Mouse (Mus musculus): ENCODE results near the gene Flot1.

The Flot1 gene

DNA sequence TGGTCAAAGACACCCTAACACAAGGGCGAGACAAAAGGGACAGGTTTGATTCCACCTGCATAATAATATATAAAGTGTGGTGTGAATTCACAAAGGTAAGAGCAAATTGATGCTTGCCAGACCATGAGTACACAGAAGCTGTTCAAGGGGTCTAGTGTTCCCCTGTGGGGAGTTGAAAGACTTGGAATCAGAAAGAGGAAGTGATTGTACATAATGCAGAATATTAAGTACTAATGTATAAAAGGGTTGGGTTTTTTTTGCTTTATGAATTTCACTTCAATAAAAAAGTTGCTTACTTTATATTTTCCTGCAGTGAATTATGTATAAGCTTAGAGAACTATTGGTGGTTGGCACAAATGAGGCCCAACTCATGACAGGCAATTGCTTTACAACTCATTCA lies 36.3 kb downstream of the Flot1 start:
- in situ Hi-C loops (cut with MboI; ENCODE audit: low pct_unique_long_range_greater_than_20kb in 1 of 2, low sequenced_read_pairs in 2 of 2, unreplicated experiment in 1 of 2): no loop called here

DNA sequence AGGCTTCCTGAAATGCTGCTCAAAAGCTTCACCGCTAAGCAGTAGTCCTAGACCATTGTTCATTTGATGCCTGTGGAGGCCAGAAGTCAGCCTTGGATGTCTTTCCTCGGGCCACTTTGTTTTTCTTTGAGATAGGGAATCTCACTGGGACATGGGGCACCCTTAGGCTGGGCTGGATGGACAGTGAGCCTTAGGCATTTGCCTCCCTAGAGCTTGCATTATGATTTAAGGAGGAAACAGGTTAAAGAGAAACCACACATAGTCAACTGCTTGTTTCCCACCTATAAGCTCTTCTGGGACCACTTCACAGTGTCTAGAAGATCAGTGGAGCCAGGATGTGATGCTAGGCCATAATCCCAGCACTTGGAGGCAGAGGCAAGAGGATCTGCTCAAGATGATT lies 36.8 kb downstream of the Flot1 start:
- in situ Hi-C loops (cut with MboI; ENCODE audit: low pct_unique_long_range_greater_than_20kb in 1 of 2, low sequenced_read_pairs in 2 of 2, unreplicated experiment in 1 of 2): no loop called here

DNA sequence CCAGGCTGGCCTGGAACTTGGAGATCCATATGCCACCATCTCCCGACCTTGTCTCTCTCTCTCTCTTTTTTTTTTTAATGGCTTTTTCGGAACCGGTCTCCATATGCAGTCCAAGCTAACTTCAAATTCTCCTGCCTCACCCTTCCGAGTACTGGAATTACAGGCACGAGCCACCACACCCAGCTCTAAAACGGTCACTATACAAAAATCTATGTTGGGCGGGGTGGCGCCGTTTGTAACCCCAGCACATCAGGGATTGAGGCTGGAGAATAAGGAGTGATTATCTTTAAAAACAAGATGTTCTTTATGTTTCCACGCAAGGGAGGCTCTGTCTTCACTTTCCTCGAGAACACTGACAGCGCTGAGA lies 37.8 kb downstream of the Flot1 start:
- in situ Hi-C loops (cut with MboI; ENCODE audit: low pct_unique_long_range_greater_than_20kb in 1 of 2, low sequenced_read_pairs in 2 of 2, unreplicated experiment in 1 of 2): no loop called here

DNA sequence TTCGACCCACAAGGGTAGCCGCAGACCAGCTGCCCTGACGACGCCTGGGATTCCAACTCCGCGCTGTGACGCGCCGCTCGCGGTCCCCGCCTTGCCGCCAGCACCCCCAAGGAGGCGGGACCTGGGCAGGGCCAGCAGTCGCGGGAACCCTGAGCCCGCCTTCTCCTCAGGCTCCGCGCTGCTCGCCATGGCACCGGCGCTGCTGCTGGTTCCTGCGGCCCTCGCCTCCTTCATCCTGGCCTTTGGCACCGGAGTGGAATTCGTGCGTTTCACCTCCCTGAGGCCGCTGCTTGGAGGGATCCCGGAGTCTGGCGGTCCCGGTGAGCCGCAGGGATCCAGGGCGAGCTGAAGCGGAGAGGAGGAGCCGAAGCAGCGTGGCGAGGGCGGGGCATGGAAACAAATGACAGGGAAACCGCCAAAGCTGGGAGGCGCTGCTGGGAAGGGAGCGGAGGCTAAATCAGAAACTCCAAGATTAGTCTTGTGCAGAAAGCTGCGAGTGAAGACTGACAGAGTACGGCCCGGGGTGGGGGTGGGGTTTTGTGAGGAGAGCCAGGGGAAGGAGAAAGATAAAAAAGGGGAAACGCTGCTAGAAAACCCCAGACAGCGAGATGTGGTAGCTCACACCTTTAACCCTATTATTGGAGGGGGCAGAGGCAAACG lies 38.3 kb downstream of the Flot1 start, which contains the start of gene Nrm:
Nrm (plus strand) TSS at position 121 of the 660 bp plus-strand sequence.
- in situ Hi-C loops (cut with MboI; ENCODE audit: low pct_unique_long_range_greater_than_20kb in 1 of 2, low sequenced_read_pairs in 2 of 2, unreplicated experiment in 1 of 2): no loop called here

DNA sequence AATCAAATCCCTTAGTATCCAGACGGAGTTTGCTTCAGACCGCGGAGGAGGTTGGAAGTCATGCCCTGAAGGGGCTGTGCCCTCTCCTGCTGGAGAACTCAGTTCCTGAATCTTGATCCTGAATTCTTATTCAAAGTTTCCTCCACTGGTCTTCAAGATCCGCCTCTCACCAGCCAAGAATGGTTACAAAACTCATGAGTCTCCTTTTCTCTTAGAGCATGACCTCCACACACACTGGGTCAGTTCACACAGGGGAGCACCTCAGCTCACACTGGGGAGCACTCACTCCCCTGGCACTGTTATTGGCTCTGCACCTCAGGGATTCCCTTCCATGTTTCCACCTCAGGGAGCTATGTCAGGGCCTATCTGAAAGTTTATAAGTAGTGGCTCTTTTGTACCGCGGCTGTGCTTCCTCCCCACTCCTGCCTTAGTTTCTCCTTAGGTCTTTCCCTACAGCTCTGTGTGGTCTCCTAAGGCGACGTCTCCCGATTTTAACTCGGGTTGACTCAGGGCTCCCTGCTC lies 41.9 kb downstream of the Flot1 start:
- in situ Hi-C loops (cut with MboI; ENCODE audit: low pct_unique_long_range_greater_than_20kb in 1 of 2, low sequenced_read_pairs in 2 of 2, unreplicated experiment in 1 of 2): loop anchor here in 1 of 2 experiments (5.0 kb wide), 1 partner anchor 38 kb away; no protein-coding TSS in a partner anchor

DNA sequence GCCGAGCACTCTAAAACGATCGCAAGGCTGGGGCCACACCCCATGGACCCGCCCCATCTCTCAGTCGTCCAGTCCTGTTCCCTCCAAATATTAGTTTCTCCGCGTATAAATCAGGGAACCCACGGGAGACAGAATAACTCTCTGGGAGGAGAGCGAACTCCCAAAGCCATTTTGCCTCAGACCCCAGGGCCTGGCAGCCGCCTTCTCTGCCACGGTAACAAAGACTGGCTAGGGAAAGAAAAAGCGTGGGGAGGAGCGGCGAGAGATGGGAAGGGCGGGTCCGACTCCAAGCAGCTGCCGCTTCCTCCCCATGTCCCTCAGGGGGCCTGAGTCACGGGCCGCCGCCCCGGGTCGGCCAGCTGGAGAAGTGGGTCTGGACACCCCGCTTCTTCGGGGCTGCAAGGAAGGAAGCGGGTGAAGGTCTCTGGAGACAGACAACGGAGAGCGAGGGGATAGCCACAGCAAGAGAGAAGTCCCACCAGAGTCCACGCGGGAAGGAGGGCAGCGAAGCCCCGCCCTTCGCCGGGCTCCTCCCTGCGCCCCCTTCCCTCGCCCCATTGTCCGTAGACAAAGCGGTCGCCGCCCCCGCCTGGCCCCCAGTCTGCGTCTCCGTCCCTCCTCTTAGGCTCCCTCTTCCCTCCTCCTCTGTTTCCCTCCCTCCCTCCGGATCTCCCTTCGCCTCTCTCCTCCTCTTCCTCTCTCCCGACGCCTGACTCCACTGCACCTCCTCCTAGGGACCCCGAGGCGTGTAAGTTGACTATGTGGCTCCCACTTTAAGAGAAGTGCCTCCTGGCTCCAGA lies 42.7 kb downstream of the Flot1 start, which contains the start of gene Ppp1r18:
Ppp1r18 (plus strand) TSS at position 113 of the 800 bp plus-strand sequence.
- in situ Hi-C loops (cut with MboI; ENCODE audit: low pct_unique_long_range_greater_than_20kb in 1 of 2, low sequenced_read_pairs in 2 of 2, unreplicated experiment in 1 of 2): loop anchor here in 1 of 2 experiments (5.0 kb wide), 1 partner anchor 38 kb away; no protein-coding TSS in a partner anchor

DNA sequence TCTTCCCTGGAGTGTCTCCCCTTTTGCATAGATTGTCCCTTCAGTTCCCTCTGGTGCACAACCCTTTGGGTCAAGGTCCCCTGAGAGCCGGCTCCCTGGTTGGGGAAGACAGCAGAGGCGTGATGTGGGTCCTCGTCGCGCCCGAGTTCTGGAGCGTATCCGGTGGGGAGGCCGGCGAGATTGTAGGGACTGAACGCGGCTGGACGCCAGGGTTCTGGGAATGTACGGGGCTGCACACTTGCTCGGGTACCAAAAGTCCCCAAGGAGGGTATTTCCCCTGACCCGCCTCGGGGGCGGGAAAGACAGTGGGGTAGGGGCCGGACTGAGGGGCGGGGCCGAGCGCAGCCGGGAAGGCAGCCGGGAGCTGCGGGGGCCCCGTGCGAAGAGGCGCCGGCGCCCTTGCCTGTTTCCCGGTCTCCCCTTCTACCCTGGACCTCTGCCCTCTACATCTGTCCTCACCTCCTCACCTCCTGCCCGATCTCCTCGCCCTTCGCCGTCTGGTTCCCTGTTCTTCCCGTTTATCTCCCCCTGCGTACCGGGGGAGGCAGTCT lies 43.3 kb downstream of the Flot1 start:
- in situ Hi-C loops (cut with MboI; ENCODE audit: low pct_unique_long_range_greater_than_20kb in 1 of 2, low sequenced_read_pairs in 2 of 2, unreplicated experiment in 1 of 2): loop anchor here in 1 of 2 experiments (5.0 kb wide), 1 partner anchor 39 kb away; no protein-coding TSS in a partner anchor

DNA sequence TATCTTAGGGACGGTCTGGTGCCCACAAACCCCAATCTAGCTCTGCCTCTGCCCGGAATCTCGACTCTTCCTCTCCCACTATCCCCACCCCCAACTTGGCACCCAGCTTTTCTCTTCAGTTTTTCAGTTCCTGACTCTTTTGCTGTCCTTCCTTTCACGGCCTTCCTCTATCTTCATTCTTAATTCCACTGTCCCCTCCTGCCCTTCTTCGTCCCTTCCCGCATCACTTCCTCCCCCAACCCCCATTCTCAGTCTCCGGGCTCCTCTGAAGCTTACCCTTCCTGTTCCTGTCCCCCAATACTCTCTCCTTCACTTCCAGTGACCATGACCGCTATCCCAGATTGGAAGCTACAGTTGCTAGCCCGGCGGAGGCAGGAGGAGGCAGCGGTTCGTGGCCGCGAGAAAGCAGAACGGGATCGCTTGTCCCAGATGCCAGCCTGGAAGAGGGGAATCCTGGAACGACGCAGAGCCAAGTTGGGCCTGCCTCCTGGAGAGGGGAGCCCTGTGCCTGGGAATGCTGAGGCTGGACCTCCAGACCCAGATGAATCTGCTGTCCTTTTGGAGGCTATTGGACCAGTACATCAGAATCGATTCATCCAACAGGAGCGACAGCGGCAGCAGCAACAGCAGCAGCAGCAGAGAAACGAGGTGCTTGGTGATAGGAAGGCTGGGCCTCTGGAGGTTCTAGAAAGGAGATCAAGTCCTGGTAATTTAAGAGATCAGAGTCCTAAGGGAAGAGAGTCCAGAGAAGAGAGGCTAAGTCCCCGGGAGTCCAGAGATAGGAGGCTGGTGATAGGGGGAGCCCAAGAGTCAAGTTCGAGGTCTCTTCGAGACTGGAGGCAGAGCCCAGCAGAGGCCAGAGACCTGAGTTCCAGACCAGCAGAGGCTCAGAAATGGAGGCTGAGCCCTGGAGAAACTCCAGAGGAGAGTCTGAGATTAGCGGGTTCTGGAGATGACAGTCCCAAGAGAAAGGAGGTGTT lies 44.2 kb downstream of the Flot1 start:
- in situ Hi-C loops (cut with MboI; ENCODE audit: low pct_unique_long_range_greater_than_20kb in 1 of 2, low sequenced_read_pairs in 2 of 2, unreplicated experiment in 1 of 2): loop anchor here in 1 of 2 experiments (5.0 kb wide), 1 partner anchor 40 kb away; no protein-coding TSS in a partner anchor

DNA sequence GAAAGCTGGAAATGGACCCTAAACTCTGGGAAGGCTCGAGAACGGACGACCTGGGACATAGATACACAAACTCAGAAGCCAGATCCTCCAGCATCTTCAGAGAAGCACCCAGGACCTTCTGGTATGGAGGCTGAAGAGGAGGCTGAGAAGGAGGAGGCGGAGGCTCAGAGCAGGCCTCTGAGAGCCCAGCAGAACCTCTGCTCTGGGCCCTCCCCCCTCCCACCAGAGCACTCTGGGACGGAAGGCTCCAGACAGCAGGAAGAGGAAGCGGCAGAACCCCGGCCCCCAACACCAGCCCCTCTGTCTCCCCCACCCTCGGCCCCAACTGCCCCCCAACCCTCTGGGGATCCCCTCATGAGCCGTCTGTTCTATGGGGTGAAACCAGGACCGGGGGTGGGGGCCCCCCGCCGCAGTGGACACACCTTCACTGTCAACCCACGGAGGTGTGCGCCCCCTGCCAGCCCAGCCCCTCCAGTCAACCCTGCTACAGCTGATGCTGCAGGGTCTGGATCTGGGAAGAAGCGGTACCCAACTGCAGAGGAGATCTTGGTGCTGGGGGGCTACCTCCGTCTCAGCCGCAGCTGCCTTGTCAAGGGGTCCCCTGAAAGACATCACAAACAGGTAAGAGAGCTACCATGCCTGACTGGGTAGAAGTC lies 45.3 kb downstream of the Flot1 start:
- in situ Hi-C loops (cut with MboI; ENCODE audit: low pct_unique_long_range_greater_than_20kb in 1 of 2, low sequenced_read_pairs in 2 of 2, unreplicated experiment in 1 of 2): loop anchor here in 1 of 2 experiments (5.0 kb wide), 1 partner anchor 41 kb away; no protein-coding TSS in a partner anchor

DNA sequence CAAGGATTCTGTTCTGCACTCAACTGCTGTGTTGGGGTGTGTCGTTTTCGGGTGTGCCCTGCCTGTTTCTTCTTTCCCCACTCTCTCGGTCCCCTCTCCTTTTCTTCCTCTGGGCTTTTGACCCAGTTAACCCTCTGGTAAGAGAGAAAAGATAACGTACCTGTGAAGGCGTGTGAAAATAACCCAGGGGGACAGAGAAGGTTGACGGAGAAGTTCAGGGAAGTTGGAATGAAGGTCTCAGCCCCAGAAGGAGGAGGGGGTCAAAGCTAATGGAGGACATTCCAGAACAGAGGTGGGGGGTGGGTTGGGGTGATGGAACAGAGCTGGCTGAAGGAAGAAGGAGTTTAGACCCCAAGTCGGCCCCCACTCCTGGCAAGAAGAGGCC lies 45.9 kb downstream of the Flot1 start:
- in situ Hi-C loops (cut with MboI; ENCODE audit: low pct_unique_long_range_greater_than_20kb in 1 of 2, low sequenced_read_pairs in 2 of 2, unreplicated experiment in 1 of 2): loop anchor here in 1 of 2 experiments (5.0 kb wide), 1 partner anchor 42 kb away; no protein-coding TSS in a partner anchor

DNA sequence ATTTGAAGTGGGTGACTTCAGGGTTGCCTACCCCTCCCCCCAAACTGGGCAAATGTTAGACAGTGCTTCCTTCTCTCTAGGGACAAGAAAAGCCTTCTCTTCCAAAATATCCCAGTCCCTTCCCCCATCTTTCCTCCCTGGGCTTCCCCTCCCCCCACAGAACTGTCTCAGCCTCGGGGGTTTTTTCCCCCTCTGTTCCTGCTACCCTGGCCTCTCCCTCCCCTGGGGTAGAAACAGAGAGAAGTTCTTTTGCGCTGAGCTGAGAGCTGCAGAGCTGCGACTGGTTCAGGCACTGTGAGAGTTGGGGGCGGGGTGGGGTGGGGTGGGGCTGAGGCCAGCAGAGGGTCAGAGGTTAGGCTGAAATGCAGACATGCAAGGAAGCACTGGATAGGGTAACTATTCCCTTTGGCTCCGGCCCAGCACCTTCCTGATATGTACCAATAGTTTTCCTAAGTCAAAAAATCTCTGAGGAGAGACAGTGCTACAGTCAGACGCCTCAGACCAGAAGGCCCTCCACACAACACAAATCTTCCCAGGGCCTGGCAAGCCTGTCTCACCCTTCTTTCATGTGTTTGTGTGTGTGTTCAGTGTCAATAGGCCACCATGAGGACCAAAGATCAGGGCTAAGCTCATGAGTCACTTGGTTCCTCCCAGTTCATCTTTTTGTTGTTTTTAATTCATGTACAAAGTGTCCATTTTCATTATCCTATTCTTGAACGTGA lies 46.5 kb downstream of the Flot1 start:
- in situ Hi-C loops (cut with MboI; ENCODE audit: low pct_unique_long_range_greater_than_20kb in 1 of 2, low sequenced_read_pairs in 2 of 2, unreplicated experiment in 1 of 2): loop anchor here (5.0 kb wide), 1 partner anchor 42 kb away; no protein-coding TSS in a partner anchor

DNA sequence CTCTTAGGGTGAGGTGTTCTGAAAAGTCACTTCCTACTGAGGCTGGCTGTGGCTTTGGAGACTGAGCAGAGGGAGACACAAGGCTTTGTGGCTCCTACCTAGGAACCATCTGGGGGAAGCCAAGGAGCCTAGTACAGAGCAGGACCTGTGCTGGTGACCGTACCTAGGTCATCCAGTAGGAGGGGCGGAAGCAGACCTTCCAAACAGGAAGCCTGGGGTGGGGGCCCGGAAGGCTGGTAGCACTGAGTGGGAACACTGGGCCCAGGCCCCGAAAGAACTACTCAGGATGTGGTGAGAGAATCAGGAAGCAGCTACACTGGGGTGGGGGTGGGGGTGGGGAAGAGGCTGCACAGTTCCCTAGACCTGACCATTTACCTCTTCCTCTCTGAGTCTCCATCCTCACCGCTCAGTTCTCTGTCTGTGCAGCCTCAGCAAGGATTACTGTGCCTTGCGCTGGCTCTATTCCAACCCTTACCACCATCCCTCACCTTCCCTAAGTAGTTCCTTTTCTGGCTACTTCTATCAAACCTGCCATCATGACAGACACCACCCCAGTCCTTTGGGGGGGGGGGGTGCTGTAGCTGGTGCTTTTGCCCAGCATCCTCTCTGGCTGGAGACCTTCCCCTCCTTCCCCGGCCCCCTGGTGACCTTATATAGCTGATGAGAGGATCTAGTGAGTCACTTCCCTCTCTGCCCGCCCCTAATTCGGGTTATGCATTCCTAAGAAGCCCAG lies 47.3 kb downstream of the Flot1 start:
- in situ Hi-C loops (cut with MboI; ENCODE audit: low pct_unique_long_range_greater_than_20kb in 1 of 2, low sequenced_read_pairs in 2 of 2, unreplicated experiment in 1 of 2): loop anchor here in 1 of 2 experiments (5.0 kb wide), 1 partner anchor 43 kb away; no protein-coding TSS in a partner anchor

DNA sequence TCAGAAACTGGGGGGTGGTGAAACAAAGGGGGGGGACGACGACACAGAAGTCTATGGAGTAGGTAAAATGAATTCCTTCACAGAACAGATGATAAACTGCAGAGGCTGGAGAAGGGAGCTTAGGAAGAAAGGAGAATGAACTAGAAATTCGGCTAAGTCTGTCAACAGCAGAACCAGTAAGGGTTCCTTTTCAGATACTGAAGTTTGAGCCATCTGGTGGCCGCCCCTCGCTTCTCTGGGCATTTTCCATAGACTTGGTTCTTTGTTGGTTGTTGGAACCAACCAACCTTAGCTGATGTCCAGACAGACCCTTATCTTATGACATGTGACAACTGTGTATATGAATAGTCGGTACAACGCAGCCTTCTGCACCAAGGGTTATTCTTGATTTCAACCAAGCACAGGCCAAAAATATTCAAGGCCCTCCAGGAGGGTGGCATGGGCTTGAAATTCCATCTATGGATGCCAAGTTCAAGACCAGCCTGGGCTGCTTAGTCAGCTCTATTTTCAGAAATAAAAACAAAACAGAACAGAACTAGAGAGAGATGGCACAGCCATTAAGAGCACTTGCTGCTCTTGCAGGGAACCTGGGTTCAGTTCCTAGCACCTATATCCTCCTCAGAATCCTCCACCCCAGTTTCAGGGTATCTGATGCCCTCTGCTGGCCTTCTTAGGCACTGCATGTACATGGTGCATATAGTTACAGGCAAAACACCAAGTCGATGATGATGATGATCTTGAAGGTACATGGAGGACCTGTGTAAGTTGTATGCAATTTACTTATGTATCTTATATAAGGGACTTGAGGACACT lies 48.1 kb downstream of the Flot1 start:
- in situ Hi-C loops (cut with MboI; ENCODE audit: low pct_unique_long_range_greater_than_20kb in 1 of 2, low sequenced_read_pairs in 2 of 2, unreplicated experiment in 1 of 2): loop anchor here in 1 of 2 experiments (5.0 kb wide), 1 partner anchor 44 kb away; no protein-coding TSS in a partner anchor

DNA sequence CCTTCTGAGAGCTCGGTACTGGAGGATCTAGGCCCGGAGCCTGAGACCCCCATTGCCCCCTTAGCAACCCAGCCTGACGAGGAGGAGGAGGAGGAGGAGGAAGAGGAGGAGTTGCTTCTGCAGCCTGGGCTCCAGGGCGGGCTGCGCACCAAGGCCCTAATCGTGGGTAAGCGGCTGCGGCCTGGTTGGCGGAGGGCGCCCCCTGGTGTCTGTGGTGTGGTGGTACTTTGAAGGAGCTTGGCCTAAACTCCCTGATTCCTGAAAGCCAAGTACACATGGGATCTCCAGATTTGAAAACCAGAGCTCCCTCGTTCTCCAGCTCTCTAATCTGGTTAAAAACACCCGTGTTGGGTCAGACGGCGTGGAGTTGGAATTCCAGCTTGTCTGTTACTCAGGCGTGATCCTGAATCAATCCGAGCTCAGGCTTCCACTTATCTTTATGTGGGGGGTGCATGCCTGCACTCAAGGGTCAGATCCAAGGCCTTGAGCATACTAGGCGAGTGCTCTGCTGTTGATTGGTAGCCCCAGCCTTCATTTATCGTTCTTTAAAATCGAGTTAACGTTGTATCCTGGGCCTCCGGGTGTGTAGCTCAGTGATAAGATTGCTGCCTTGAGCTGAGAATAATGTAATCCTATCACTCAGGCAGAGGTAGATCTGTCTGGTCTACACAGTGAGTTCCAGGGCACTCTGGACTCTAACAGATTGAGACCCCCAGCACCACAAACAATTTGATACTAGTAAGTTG lies 50.9 kb downstream of the Flot1 start:
- in situ Hi-C loops (cut with MboI; ENCODE audit: low pct_unique_long_range_greater_than_20kb in 1 of 2, low sequenced_read_pairs in 2 of 2, unreplicated experiment in 1 of 2): loop anchor here in 1 of 2 experiments (5.0 kb wide), 1 partner anchor 47 kb away; no protein-coding TSS in a partner anchor
